Mouse (Mus musculus) ZHBTc4 (cell line): Measurements from ENCODE around the gene Pla2g1b.
"Not testable (repeated sequence)": the region's sequence is repeated elsewhere in the genome, so short reads cannot be mapped to it uniquely, and the experiment has no call there.

Experiments
- DNase-seq: peaks from one replicate; pipeline ENCODE4 v3.0.0-alpha.2; 2011; ENCODE audit warnings: low read depth, low spot score

Gene Pla2g1b

DNA sequence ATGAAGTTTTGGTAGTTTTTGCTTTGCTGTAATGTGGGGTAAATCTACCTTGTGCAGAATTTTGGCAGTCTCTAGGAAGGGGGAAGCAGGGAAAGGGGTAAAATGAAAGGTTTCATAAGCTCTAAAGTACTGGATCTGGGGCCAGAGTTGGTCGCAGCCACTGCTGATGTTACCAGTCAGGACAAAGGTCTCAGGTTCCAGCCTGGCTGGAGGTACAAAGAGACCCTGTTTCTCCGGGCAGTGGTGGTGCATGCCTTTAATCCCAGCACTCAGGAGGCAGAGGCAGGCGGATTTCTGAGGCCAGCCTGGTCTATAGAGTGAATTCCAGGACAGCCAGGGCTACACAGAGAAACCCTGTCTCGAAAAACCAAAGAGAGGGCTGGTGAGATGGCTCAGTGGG, 39.6 kb downstream of the Pla2g1b start:
- DNase-seq: not testable (repeated sequence)

DNA sequence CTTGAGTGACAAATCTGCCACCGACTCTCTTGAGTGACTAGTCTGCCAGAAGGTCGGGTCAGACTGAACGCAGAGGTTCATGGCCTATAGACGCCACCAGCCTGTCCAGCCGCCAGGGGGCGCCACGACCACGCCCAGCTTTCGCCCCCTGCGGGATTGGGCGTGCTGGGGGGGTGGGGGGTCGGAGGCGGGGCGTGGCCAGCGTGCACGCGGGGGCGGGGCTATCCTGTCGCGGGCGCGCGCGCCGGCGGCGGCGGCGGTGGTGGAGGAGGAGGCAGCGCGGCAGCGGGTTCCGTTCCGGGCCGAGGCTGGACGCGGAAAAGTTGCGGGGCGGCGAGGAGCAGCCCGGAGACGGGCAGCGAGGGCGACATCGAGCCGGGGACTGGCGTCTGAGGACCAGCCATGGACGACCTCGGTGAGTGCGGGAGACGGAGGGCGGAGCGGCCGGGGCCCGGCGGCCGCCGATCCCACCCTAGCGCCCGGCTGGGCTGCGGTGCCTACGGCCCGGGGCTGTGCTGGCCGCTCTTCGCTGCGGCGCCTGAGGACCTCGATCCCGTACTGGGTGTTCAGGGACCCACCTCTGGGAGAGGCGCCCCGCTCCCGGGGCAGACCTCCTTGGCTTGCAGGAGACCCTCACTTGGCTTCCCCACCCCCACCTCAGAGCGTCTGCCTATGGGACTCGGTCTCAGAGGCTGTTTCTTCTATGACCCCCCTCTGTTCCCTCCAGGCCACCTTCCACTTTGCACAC, 40.6 kb downstream of the Pla2g1b start, which contains the start of gene Pxn:
TSS of gene Pxn (plus strand) at position 223 of the 748 bp plus-strand sequence.
- DNase-seq: peak; percentile 95

DNA sequence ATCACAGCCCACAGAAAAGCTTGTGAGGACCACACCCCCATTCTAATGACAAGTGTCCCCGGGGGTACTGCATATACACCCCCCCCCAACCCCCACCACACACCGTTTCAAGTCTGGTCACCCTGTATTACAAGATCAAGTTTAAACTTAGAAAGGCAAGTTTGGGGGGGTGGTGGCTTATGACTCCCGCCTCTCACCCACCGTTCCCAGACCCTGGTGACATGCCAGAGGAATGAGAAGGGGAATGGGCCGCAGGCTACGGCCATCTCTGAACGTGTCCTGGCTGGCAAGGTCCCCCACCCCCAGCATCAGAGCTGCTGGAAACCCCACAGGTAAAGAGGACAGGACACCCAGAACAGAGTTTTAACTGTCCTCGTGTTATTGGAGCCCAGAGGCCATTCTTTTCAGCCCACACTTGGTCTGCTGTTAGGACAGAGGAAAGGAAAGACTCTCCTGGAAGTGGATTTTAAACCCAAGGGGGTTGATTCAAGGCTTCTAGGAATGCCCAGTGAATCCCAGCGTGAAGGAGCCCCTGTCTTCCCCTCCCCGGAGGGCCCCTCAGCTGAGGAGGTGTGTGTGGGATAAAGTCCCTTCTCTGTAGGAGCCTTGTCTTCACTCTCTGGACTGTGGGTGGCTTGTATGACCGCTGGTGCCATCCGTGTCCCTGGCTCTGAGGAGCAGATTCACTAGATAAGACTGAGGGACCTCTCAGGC, 41.4 kb downstream of the Pla2g1b start:
- no peak for DNase-seq

DNA sequence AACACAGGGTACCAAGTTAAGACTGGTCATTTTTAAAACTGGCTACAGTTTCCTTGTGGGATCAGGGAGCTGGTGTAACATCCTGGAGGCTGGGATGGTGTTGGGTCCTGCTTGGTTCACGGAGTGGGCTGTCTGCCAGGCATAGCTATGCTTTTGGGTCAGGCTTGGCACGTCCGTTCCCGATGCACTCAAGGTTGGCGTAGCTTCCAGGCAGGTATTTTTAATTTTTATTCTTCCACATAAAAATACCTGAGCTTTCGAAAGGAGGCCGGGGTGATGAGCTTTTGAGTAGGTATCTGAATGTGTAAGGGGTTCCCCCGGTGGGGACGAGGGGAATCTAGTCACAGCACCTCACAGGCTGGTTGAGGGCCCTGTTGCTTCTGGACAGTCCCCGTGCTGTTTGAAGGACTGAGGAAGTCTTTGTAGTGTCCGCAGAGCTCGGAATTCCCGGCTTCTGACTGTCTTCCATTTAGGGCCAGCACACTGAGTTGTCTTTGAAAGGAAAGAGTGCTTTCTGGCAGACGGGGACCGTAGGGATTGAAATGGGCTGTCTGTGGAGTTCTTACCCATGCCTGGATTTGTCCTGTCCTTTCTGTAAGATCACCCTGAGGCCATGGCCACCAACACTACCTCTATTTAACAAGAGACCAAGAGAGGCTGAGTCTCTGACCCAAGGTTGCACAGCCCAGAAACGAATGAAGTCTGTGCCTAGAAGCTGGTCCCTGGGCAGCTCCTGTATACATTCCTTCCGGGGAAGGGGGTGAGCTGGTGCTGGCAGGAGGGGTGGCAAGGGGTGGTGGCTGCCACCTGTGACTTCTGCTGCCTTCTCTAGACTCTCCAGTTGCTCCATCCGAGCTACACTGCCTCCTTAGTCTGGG, 42.2 kb downstream of the Pla2g1b start:
- no peak for DNase-seq

DNA sequence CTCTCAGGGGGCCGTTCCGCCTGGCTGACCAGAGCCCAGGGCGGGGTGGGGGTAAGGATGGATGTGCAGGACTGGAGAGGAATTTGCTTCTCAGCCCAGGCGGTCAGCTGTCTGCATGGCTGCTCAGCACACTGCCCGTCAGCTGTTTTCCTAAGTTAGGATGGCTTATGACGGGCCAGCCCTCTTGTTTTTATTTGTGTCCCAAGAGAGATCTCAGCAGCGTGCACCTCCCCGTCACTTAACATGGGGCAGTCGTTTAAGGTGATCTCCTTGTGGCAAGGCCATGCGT, 42.7 kb downstream of the Pla2g1b start:
- DNase-seq: no peak

DNA sequence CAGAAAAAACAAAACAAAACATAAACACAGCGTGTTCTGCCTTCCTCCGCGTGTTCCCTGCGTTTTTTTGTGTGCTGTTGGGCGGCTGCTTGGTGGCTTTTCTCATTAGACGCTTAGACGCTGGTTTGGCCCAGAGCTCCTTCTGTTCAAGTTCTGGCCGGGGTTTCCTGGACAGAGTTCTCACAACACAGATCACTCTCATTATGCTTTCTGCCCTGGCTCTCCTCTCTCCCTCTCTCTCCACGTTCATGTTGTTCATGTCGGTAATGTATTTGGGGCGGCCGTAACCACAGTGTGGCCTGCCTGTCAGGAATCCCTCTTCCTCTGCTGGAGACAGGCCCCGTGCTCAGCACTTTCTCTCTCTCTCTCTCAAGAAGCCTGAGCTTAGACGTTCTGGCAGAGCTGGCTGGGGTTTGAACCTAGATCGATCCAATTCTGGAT, 43.3 kb downstream of the Pla2g1b start:
- DNase-seq: no peak

DNA sequence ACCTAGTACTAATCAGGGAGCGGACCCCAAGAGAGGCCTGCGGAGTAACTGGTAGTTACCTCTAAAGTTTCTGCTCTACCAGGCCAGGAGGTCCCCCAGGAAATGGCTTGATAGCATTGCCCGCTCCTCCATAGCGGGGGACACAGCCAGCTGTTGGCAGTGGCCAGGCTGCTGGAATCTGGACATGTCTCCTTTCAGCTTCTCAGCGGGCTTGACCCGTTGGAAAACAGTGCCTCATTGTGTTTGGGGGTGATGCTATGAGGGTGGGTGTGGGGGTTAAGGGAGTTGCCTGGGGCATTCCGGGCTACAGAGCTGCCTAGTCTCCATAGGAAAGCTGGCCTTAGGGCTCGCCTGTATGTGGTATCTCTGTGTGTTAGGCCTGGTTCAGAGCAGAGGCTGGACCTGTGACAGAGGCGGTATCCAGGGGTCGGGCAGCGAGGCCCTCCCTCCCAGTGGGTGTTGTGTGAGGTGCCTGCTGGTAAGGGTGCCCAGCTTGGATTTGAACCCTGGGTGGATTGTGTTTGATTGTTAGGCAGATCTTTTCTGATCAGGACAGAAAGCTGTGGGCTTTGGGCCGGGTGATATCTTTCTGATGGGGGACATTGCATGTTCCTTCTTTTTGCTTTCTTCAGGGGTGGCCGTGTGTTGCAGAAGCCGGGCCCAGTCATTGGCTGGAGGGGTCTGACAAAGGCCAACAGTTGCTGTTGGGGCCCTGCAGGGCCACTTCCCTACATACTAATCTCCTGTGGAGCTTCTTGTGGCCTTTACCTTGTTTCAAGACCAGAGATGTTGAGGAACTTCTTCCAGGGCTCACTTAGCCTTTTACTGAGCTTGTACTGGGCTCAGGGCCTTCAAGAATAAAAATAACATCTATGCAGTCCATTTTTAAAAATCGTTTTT, 44.0 kb downstream of the Pla2g1b start:
- no peak for DNase-seq

DNA sequence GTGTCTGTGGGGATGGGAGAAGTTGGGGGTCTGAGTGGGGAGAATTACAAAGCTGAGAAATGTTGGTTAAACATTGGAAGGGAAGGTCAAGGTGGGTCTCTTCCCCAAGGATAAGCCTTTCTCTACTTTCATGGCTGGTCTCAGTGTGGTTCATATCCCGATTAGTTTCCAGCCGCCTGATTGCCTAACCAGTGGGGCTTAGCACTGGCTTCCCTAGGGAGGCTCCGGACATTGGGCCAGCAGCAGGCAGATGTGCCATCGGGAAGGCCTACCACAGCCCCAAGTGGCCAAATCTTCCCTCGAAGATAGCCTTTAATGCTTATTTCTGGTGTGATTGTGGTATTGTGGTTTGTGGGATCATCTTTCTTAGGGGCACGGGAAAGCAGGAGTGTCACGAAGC, 46.3 kb downstream of the Pla2g1b start:
- no peak for DNase-seq

DNA sequence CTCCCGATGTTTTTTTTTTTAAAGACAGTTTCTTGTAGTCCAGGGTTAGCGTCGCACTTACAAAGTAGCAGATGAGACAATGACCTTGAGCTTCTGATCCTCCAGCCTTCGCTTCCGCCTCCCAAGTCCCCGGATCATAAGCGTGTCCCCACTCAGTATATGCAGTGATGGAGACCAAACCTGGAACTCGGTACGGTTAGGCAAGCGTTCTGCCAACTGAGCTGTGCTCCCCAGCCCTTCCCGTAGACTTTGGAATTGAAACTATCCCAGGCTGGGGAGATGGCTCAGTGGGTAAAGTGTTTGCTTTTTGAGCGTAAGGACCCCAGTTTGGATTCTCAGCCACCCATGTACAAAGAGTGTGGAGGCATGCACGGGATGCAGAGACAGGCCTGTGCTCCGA, 47.2 kb downstream of the Pla2g1b start:
- DNase-seq: no peak

DNA sequence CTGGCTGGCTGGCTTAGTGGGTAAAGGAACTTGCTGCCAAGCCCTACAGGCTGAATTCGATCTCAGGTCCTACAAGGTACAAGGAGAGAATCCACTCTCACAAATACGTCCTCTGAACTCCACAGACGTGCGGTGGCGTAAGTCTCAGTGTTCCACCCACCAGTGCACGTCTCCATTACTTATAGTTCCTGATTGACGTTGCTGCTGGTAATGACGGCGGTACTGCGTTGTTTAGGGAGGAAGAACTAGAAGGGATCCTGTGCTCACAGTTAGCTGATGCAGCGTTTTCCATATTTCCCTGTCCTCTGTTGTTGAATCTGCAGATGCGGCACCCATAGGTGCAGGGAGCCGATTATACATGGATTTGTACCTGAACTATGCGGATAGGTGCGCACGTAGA, 47.7 kb downstream of the Pla2g1b start:
- no peak for DNase-seq

DNA sequence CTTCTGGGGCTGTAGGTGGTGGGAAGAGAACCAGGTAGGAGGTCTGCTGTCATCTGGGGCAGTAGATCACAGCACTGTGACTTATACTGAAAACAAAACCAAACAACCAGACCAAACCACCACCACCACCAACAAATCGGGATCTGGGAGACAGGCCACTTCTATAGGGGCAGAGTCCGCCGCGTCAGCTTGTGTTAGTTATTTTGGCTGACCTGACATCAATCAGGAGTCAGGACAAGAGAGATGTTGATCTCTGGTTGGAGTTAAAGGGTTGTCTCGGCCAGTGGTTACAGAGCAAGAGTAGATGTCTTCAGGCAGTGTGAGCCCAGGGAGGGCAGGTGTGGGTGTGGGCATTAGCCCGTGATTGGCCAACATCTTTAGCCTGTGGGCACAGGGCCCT, 48.3 kb downstream of the Pla2g1b start:
- no peak for DNase-seq

DNA sequence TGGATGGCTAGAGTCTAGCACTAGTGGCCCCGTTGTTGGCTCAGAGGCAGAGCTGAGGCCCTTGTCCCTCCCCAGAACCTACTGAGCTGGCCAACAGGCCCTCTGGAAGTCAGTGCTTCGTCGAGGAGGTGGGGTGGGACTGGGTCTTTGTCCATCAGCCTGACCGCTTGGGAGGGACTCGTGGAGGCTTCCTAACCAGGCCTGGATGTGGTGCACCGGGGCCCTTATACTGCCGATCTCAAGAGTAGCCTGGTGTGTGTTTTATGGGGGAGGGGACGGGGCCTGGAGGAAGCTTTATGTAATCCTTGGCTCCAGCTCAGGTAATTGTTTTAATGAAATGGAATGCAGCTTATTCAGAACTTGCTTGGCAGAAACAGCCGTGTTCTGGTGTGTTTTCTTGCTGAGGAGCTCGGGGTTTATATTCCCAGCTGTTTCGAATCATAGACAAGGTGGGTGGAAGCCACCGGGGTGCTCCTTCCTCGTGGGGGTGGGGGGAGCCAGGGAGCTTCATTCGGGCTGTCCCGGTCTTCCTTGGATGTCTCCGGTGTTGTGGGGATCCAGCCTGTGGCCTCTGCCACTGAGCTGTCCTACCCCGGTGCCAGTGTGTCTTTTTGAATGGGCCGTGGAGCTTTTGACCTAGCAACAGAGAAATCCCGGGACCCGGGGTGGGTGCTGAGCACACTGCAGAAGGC, 49.0 kb downstream of the Pla2g1b start:
- DNase-seq: no peak

DNA sequence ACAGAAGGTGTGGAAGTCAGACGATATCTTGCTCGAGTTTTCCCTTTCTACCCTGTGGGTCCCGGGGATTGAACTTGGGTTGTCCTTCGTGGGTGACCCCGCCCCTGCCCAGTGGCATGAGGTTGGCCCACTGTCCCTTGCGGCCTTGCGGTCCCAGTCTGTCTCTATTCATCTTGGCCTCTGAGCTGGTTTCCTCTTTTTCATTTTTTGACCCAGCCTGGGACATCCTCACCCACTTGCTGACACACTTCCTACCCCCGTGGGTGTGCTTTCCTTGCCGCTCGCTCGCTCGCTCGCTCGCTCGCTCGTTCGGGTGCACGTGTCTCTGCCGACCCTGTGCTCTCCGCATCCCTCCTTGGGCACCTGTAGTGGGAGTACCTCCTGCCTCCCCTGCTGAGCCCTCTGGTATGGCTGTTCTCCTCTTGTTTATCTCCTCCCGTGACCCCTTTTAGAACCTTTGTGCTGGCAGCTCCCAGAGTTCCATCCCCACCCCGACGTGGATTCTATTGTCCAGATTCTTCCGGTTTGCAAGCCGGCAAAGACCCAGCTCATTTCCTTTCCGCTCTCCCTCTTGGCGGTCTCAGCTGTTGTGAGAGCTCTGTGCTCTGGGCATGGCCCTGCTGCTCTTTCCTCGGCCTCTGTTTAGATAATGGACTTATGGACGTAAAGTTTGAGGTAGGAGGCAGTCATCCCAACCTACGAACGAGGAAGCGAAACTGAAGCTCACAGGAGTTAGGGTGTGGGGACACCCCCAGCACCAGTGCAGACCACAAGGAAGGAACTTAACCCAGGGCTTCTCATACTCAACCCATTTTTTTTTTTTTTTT, 50.2 kb downstream of the Pla2g1b start:
- DNase-seq: peak; percentile 89

DNA sequence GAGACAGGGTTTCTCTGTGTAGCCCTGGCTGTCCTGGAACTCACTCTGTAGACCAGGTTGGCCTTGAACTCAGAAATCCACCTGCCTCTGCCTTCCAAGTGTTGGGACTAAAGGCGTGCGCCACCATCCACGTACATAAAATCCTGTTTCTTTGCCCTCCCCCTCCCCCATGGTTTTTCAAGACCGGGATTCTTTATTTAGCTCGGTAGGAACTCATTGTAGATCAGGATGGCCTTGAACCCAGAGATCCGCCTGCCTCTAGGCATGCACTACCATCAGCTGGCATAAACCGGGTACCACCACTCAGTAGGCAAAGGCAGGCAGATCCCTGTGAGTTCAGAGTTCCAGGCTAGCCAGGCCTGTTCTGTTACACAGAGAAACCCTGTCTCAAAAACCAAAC, 50.8 kb downstream of the Pla2g1b start:
- DNase-seq: no peak

DNA sequence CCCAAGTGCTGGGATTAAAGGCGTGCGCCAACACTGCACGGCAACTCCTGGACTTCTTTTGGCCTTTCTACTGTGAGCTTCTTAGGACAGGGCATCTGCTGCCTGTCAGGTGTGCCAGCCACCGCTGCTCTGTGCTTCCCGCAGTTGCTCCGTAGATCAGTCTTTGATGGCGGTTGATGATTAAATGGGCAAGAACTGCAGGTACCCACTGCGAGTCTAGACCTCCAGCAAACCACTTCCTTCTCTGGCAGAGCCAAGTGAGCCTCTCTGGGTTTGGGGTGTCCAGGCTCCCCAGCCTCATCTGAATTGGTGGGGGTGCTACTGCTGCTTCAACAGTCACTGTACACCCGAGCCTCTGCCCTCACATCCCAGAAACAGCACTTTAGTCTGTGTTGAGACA, 51.4 kb downstream of the Pla2g1b start:
- no peak for DNase-seq

DNA sequence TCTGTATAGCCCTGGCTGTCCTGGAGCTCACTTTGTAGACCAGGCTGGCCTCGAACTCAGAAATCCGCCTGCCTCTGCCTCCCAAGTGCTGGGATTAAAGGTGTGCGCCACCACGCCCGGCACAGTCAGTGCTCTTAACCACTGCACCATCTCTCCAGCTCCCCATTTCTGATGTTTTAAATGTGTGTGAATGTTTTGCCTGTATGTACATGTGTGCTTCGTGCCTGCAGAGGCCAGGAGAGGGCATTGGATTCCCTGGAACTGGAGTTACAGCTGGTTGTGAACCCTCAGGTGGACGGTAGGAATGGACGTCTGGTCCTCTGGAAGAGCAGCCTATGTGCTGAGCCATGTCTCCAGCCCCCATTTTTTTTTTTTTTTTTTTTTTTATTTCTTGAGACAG, 52.2 kb downstream of the Pla2g1b start:
- DNase-seq: not testable (repeated sequence)

DNA sequence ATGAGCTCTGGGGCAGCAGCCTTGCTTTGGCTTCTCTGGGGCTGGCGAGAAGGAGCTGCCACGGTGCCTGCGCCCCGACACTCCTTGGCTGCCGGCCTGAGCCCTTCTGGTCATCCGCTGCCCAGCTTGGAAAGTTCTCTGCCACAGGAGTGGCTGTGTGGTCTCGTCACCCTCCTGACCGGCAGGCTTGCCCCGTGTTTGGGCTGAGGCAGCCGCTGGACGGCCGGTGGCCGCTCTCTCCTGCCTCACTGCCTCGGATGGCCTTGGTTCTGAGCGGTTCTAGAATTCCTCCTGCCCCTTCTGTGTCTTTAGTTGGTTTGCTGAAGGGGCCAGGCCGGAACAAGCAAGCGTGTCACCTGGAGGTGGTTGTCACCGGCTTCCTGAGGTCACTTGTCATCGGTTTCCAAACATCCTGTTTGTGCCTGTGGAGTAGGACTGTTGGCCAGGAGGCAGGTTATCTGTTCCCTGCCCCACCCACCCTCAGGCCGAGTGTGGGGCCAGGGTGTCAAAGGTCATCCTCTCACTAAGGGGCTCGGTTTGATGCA, 54.3 kb downstream of the Pla2g1b start:
- no peak for DNase-seq

DNA sequence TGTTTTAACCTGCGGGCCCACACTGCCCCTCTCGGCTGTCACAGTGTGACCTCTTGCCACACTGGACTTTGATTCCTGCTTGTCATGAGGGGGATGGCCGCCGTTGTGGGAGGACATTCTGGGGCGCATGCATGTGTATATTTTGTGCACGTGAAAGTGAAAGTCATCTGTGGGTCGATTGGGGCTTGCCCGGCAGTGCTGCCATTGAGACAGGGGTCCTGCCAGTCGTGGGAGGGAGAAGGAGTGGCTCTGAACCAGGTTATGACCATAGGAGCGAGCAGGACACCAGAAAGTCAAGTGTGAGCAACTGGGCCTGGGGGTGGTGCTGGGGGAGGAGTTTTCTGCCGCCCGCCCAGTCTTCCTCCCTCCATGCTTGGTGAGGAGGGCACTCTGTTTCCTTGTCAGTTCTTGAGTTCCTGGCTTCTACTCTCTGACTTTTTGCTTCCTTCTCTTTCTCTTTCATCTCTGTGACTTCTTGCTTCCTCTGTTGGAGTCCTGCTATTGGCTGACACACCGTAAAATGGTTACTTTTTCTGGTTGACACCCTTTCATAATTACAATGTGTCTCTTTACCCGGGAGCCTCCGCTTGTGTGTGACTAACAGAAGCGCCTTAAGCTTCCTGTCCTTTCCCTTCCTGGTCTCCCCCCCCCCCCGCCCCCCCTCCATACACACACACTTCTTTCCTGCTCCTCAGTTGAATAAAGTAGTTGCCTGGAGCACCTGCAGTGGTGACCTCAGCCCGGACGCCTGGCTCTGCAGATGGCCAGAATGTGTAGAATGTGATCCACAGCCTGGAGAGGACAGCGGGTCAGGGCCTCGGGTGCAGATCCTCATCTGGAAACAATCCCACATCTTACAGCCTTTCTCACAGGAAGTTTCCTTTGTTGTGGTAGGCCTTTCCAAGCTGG, 55.7 kb downstream of the Pla2g1b start:
- DNase-seq: no peak

DNA sequence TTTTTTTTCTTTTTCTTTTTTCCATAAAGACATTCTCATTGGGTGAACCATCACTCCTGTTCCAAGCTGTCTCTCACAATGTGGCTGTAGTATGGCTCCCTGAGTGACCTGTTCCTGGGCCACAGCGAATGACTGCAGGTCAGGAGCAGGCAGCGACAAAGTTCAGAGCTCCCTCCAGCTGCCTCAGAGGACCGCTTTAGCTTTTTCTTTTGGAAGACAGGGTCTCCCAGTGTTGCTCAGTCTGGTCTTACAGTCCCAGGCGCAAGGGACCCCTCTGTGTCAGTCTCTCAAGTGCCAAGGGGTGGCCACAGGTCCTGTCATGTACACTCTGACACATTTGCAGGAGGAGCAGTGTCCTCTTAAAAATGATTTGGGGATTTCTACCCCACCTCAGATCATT, 56.5 kb downstream of the Pla2g1b start:
- no peak for DNase-seq
